ENCODE assay signal across 17 mouse cellular contexts in the genomic region with DNA sequence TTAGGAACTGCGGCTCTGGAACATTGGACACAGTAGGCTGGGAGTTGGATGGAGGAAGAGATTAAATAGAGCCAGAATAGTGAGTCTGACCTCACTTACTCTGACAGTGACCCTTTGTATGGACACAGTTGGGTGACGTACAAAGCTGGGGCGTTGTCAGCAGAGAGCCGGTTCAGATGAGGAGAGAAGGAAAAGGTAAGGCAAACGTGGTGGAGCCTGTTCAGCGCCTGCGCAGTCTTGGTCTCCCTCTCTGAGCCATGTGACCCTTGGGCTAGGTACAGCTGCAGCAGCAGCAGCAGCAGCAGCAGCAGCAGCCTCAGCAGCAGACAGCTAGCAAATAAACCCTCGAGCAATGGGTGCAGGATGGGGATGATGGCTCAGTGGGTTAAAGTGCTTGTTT.
DNase-seq lines count a peak whose midpoint lies in the region; ATAC-seq and TF ChIP-seq lines count a peak whose summit lies in the region.
"Had no signal": no experiment of that assay in that cellular context is flagged by ENCODE, and none has a peak within 500 bp of the region (broad histone marks: within the 10 kb centered on the region; RNA-seq: fewer than 3 reads in every experiment).

No protein-coding gene starts in this region.

- peaks cover 25% of the 10 kb centered on the region; the same call in 1 of the 2 replicates for H3K4me1 ChIP-seq in small intestine, adult 2 months (ENCODE audit: control insufficient read depth, insufficient read depth, insufficient read length, low read length)

- 25% methylated on average over 8 of the region's 8 CpGs for WGBS in small intestine, adult 2 months

- peak overlapping the region; percentile 100 for H3K27ac ChIP-seq in small intestine, adult 2 months (ENCODE audit: insufficient read depth, low read depth, low read length)
- H3K27ac ChIP-seq: heart, embryonic 15.5 days; hindbrain, embryonic 14.5 days; macrophage had no signal

- DNase-seq in heart, adult 11 months = peak; percentile 91
- no peak for DNase-seq in heart, adult 8-10 months (ENCODE audit: low spot score)
- peak; percentile 8 for DNase-seq in layer of hippocampus, adult 9-11 months
- no peak for DNase-seq in layer of hippocampus, adult 18-20 months (ENCODE audit: low spot score in 2 of 2)
- peak; percentile 29 for DNase-seq in brain, adult 2 months (ENCODE audit: low read depth, low spot score)
- DNase-seq in spleen, adult 18-20 months = no peak
- DNase-seq: cerebellum, postnatal 36 days; forebrain, postnatal 0 days; gastrocnemius, postnatal 14 days; kidney, adult 9 months; midbrain, embryonic 14.5 days; thymus, adult 2 months had no signal

- TF ChIP-seq POLR2A in small intestine, adult 2 months (IDR thresholded peaks at IDR 0.05; ENCODE audit: low read depth, low read length) = peak; percentile 31; the same call in 1 of the 2 replicates

- H3K27me3 ChIP-seq in small intestine, adult 2 months (ENCODE audit: control insufficient read depth, insufficient read depth, low read length) = no peaks in the 10 kb centered on the region
- H3K27me3 ChIP-seq: heart, embryonic 15.5 days had no signal

- no peaks in the 10 kb centered on the region for H3K36me3 ChIP-seq in small intestine, adult 2 months (ENCODE audit: control insufficient read depth, insufficient read depth, low read length)
- H3K36me3 ChIP-seq: heart, embryonic 15.5 days had no signal

- 0 out of 2 replicates have a peak overlapping the region, but pooled peaks have one; percentile 8 for H3K4me3 ChIP-seq in small intestine, adult 2 months (ENCODE audit: low read depth, low read length)
- H3K4me3 ChIP-seq: heart, embryonic 15.5 days had no signal

- no peak for TF ChIP-seq CTCF in small intestine, adult 2 months (IDR thresholded peaks at IDR 0.05; ENCODE audit: extremely low read depth, insufficient read length, insufficient replicate concordance, low read depth, low read length)

- no peak for ATAC-seq in inflammation-experienced regulatory T-cells, adult 6 months
- ATAC-seq: forebrain, postnatal 0 days had no signal

Comparison
In these comparisons a context has a peak if more than half of its experiments do, and no peak if none do; other contexts are left out.
1. DNase-seq: peak in heart, adult 11 months (single experiment), layer of hippocampus, adult 9-11 months (single experiment) and brain, adult 2 months (single experiment); none in heart, adult 8-10 months (single experiment), layer of hippocampus, adult 18-20 months (0 of 2) and spleen, adult 18-20 months (0 of 2).